Mouse (Mus musculus): ENCODE measurements around the gene Acox1. TPM values are rescaled to one million over a fixed set of nuclear protein-coding genes. Genes with fewer than 3 reads are reported as not detected.

Gene Acox1
- polyA plus RNA-seq, 1 experiment: 44.2 TPM

GRCm38 (mm10) chr11:116195252-116195651, 3.6 kb downstream of the Acox1 start:
- TF ChIP-seq POLR2A (IDR thresholded peaks at IDR 0.05; ENCODE audit: control insufficient read depth, extremely low read depth, insufficient read depth, low read length, poor library complexity) (no peak), CTCF (IDR thresholded peaks at IDR 0.05; ENCODE audit: borderline replicate concordance, control insufficient read depth, extremely low read depth, insufficient read depth, low read length, poor library complexity) (no peak)
- no peak overlapping the region for H3K4me3 ChIP-seq (ENCODE audit: control insufficient read depth, insufficient read depth, low read length)
- DNase-seq: no peak
- H3K36me3 ChIP-seq (ENCODE audit: control insufficient read depth, insufficient read depth, low read length): 0 out of 2 replicates have a peak, but pooled peaks cover under 1% of the 10 kb centered on the region
- no peaks in the 10 kb centered on the region for H3K27me3 ChIP-seq (ENCODE audit: control insufficient read depth, insufficient read depth, low read length)
- WGBS: 20% methylated on average over 5 of the region's 5 CpGs
- no peak overlapping the region for H3K27ac ChIP-seq (ENCODE audit: control insufficient read depth, insufficient read depth, low read length)
- peaks cover 11% of the 10 kb centered on the region for H3K4me1 ChIP-seq (replicated peaks; ENCODE audit: control insufficient read depth, insufficient read depth, low read length)

DNA sequence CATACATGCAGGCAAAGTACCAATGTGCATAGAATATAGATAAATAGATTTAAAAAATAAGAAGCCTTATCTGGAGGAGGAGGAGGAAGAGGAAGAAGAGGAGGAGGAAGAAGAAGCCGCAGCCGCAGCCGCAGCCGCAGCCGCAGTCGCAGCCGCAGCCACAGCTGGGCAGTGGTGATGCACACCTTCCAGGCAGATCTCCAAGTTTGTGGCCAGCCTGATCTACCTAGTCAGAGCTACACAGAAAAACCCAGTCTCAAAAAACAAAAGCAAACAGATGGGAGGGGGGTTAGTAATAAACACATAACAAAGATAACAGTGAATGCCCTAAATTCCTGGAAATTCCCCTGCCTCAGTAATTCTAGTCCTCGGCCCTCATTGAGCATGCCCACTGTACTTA, 4.2 kb downstream of the Acox1 start:
- TF ChIP-seq CTCF (IDR thresholded peaks at IDR 0.05; ENCODE audit: borderline replicate concordance, control insufficient read depth, extremely low read depth, insufficient read depth, low read length, poor library complexity): no peak
- TF ChIP-seq POLR2A (IDR thresholded peaks at IDR 0.05; ENCODE audit: control insufficient read depth, extremely low read depth, insufficient read depth, low read length, poor library complexity): no peak
- no peaks in the 10 kb centered on the region for H3K27me3 ChIP-seq (ENCODE audit: control insufficient read depth, insufficient read depth, low read length)
- peaks cover 9% of the 10 kb centered on the region for H3K4me1 ChIP-seq (replicated peaks; ENCODE audit: control insufficient read depth, insufficient read depth, low read length)
- peaks cover 4% of the 10 kb centered on the region; the same call in 1 of the 2 replicates for H3K36me3 ChIP-seq (ENCODE audit: control insufficient read depth, insufficient read depth, low read length)
- H3K4me3 ChIP-seq (ENCODE audit: control insufficient read depth, insufficient read depth, low read length): no peak overlapping the region
- no peak for DNase-seq
- no peak overlapping the region for H3K27ac ChIP-seq (ENCODE audit: control insufficient read depth, insufficient read depth, low read length)
- WGBS: 10% methylated on average over 8 of the region's 8 CpGs

GRCm38 (mm10) chr11:116187226-116187930, 11.5 kb downstream of the Acox1 start:
- no peak overlapping the region for H3K27ac ChIP-seq (ENCODE audit: control insufficient read depth, insufficient read depth, low read length)
- peaks cover 24% of the 10 kb centered on the region for H3K36me3 ChIP-seq (ENCODE audit: control insufficient read depth, insufficient read depth, low read length)

DNA sequence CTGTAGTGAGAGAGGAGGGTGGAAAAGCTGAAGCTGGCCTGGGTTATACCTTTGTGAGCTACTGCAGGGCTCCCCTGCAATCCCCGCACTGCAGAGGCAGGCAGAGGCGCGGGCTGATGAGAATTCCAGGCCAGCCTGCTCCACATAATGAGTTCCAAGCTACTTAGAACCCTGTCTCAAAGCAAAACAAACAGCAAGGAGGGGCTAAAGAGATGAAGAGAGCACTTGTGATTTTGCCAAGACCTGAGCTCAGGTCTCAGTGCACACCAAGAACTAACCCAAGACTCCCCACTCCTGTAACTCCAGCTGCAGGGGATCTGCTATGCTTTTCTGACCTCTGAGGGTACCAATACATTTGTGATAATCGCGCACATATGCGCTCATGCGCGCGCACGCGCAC, 12.5 kb downstream of the Acox1 start:
- Histone ChIP-seq H3K36me3 (ENCODE audit: control insufficient read depth, insufficient read depth, low read length) (peaks cover 24% of the 10 kb centered on the region), H3K4me1 (replicated peaks; ENCODE audit: control insufficient read depth, insufficient read depth, low read length) (no peaks in the 10 kb centered on the region), H3K27ac (ENCODE audit: control insufficient read depth, insufficient read depth, low read length) (no peak overlapping the region), H3K4me3 (ENCODE audit: control insufficient read depth, insufficient read depth, low read length) (no peak overlapping the region), H3K27me3 (ENCODE audit: control insufficient read depth, insufficient read depth, low read length) (no peaks in the 10 kb centered on the region)
- TF ChIP-seq POLR2A (IDR thresholded peaks at IDR 0.05; ENCODE audit: control insufficient read depth, extremely low read depth, insufficient read depth, low read length, poor library complexity): no peak
- TF ChIP-seq CTCF (IDR thresholded peaks at IDR 0.05; ENCODE audit: borderline replicate concordance, control insufficient read depth, extremely low read depth, insufficient read depth, low read length, poor library complexity): no peak
- DNase-seq: no peak
- WGBS: 96% methylated on average over 11 of the region's 11 CpGs

More at GRCm38 (mm10) chr11:116187226-116187930, 11.5 kb downstream of the Acox1 start:
- TF ChIP-seq POLR2A (IDR thresholded peaks at IDR 0.05; ENCODE audit: control insufficient read depth, extremely low read depth, insufficient read depth, low read length, poor library complexity) (no peak), CTCF (IDR thresholded peaks at IDR 0.05; ENCODE audit: borderline replicate concordance, control insufficient read depth, extremely low read depth, insufficient read depth, low read length, poor library complexity) (no peak)
- 94% methylated on average over 11 of the region's 11 CpGs for WGBS
- Histone ChIP-seq H3K4me3 (ENCODE audit: control insufficient read depth, insufficient read depth, low read length) (no peak overlapping the region), H3K27me3 (ENCODE audit: control insufficient read depth, insufficient read depth, low read length) (no peaks in the 10 kb centered on the region), H3K4me1 (replicated peaks; ENCODE audit: control insufficient read depth, insufficient read depth, low read length) (no peaks in the 10 kb centered on the region)
- DNase-seq: no peak

GRCm38 (mm10) chr11:116185836-116186235, 13.0 kb downstream of the Acox1 start:
- H3K27me3 ChIP-seq (ENCODE audit: control insufficient read depth, insufficient read depth, low read length): no peaks in the 10 kb centered on the region
- peaks cover 24% of the 10 kb centered on the region for H3K36me3 ChIP-seq (ENCODE audit: control insufficient read depth, insufficient read depth, low read length)
- no peak for TF ChIP-seq POLR2A (IDR thresholded peaks at IDR 0.05; ENCODE audit: control insufficient read depth, extremely low read depth, insufficient read depth, low read length, poor library complexity)
- TF ChIP-seq CTCF (IDR thresholded peaks at IDR 0.05; ENCODE audit: borderline replicate concordance, control insufficient read depth, extremely low read depth, insufficient read depth, low read length, poor library complexity): no peak
- WGBS: 96% methylated on average over 3 of the region's 3 CpGs
- H3K4me1 ChIP-seq (replicated peaks; ENCODE audit: control insufficient read depth, insufficient read depth, low read length): no peaks in the 10 kb centered on the region
- no peak overlapping the region for H3K4me3 ChIP-seq (ENCODE audit: control insufficient read depth, insufficient read depth, low read length)
- DNase-seq: no peak
- no peak overlapping the region for H3K27ac ChIP-seq (ENCODE audit: control insufficient read depth, insufficient read depth, low read length)

DNA sequence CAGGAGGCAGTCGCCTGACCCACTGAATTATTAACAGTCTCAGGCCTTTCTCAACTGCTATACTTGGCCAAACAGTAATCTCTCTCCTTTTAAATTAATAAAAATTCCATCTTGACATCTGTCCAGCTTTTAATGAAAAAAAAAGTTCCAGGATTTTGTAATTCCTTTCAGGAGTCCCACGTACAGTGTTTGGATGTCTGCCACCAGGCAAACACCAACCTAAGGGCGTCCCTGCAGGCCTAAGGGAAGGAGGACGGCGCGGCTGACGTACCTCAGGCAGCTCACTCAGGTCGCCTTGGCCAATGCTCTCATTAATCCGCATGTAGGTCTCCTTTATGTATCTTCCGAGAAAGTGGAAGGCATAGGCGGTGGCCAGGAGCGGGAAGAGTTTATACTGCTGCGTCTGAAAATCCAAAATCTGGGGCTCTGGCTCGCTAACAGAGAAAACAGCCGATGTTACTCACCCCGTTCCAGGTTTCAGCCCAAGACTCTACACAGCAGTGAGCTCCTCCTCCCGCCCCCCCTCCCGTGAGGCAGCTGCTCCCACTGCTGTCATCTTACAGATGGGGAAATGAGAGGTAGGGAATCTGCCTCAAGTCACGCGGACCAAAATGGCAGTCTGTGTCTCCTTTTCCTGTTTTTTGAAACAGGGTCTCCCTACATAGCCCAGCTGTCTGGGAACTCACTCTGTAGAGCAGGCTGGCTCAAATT, 20.3 kb downstream of the Acox1 start:
- peaks cover 40% of the 10 kb centered on the region for H3K36me3 ChIP-seq (ENCODE audit: control insufficient read depth, insufficient read depth, low read length)
- DNase-seq: no peak

More for the DNA sequence above, 20.3 kb downstream of the Acox1 start:
- no peaks in the 10 kb centered on the region for H3K27me3 ChIP-seq (ENCODE audit: control insufficient read depth, insufficient read depth, low read length)
- TF ChIP-seq CTCF (IDR thresholded peaks at IDR 0.05; ENCODE audit: borderline replicate concordance, control insufficient read depth, extremely low read depth, insufficient read depth, low read length, poor library complexity) (no peak), POLR2A (IDR thresholded peaks at IDR 0.05; ENCODE audit: control insufficient read depth, extremely low read depth, insufficient read depth, low read length, poor library complexity) (no peak)
- H3K4me1 ChIP-seq (replicated peaks; ENCODE audit: control insufficient read depth, insufficient read depth, low read length): no peaks in the 10 kb centered on the region
- no peak overlapping the region for H3K4me3 ChIP-seq (ENCODE audit: control insufficient read depth, insufficient read depth, low read length)
- no peak overlapping the region for H3K27ac ChIP-seq (ENCODE audit: control insufficient read depth, insufficient read depth, low read length)
- WGBS: 96% methylated on average over 20 of the region's 20 CpGs
